Mouse (Mus musculus) stomach, embryonic 16.5 days (tissue): ENCODE results near the gene Ces1c. TPM values are rescaled to one million over a fixed set of nuclear protein-coding genes. Genes with fewer than 3 reads are reported as not detected.

Experiments
- ATAC-seq: fragments of 200-750 bp; cut with Nextera tagmentation; 2 replicates; pipeline ENCODE4 v1.8.0; 2017; ENCODE audit warnings: moderate number of reproducible peaks, moderate TSS enrichment; ENCODE audit not compliant: insufficient read depth, low FRiP score
- H3K27ac ChIP-seq: fragments of 300-500 bp; sonication (generic); 2 replicates; pipeline ENCODE4 v1.5.1; 2014; ENCODE audit warnings: low read length
- H3K27me3 ChIP-seq: fragments of 300-500 bp; sonication (generic); 2 replicates; pipeline ENCODE4 v1.6.1; 2014; ENCODE audit warnings: low read length, control low read depth, mixed read lengths; ENCODE audit not compliant: control insufficient read depth, insufficient read depth
- H3K36me3 ChIP-seq: fragments of 300-500 bp; sonication (generic); 2 replicates; pipeline ENCODE4 v1.6.1; 2014; ENCODE audit warnings: low read length; ENCODE audit not compliant: control insufficient read depth, insufficient read depth
- H3K4me1 ChIP-seq: fragments of 300-500 bp; sonication (generic); 2 replicates; pipeline ENCODE4 v1.6.1; 2014; ENCODE audit warnings: low read length, control low read depth, mixed read lengths; ENCODE audit not compliant: control insufficient read depth, insufficient read depth
- H3K4me2 ChIP-seq: fragments of 300-500 bp; sonication (generic); 2 replicates; pipeline ENCODE4 v1.6.1; 2014; ENCODE audit warnings: low read depth, low read length, mixed read lengths
- H3K4me3 ChIP-seq: fragments of 300-500 bp; sonication (generic); replicated peaks from 2 replicates; pipeline ENCODE4 v1.5.1; 2014; ENCODE audit warnings: mild to moderate bottlenecking, low read length
- H3K9ac ChIP-seq: fragments of 300-500 bp; sonication (generic); 2 replicates; pipeline ENCODE4 v1.6.1; 2014; ENCODE audit warnings: low read length
- H3K9me3 ChIP-seq: fragments of 300-500 bp; sonication (generic); replicated peaks from 2 replicates; pipeline ENCODE4 v1.6.1; 2016; ENCODE audit warnings: low read length, control low read depth; ENCODE audit not compliant: control insufficient read depth
- WGBS: fragments of 180-500 bp; shearing (Covaris S2); extraction: QIAGEN DNeasy Blood & Tissue Kit; methylation state at CpG from one replicate; pipeline ENCODE4 v1.1.7; 2014; 5-methylcytosine and 5-hydroxymethylcytosine counted together
- polyA plus RNA-seq: library from polyadenylated mRNA; unstranded; fragments of >200 nt; fragmentation: Nextera tagmentation; extraction: Ambion mirVana; gene quantifications from 2 replicates; pipeline ENCODE4 v1.2.1, GENCODE M21; 2015

Gene Ces1c
- polyA plus RNA-seq, 1 experiment from 2014 or later, result 0.65 TPM

- H3K9me3 ChIP-seq, result no peaks in the 10 kb centered on the region
- no peak overlapping the region for H3K27ac ChIP-seq
- ATAC-seq, result no peak
- no peak overlapping the region for H3K4me3 ChIP-seq
- no peaks in the 10 kb centered on the region for H3K36me3 ChIP-seq
- H3K27me3 ChIP-seq, result no peaks in the 10 kb centered on the region
- H3K9ac ChIP-seq, result no peak overlapping the region
- WGBS, result 92% methylated on average over 2 of the region's 2 CpGs
- no peaks in the 10 kb centered on the region for H3K4me1 ChIP-seq
- H3K4me2 ChIP-seq, result no peak overlapping the region
Measured at GRCm38 (mm10) chr8:93132196-93132595, 1.1 kb upstream of the Ces1c start.

GRCm38 (mm10) chr8:93126476-93126875 lies 4.6 kb downstream of the Ces1c start:
- Histone ChIP-seq H3K4me3 (no peak overlapping the region), H3K9me3 (no peaks in the 10 kb centered on the region), H3K27ac (no peak overlapping the region), H3K4me1 (no peaks in the 10 kb centered on the region), H3K27me3 (no peaks in the 10 kb centered on the region), H3K4me2 (no peak overlapping the region), H3K36me3 (no peaks in the 10 kb centered on the region), H3K9ac (no peak overlapping the region)
- ATAC-seq, result no peak
- WGBS, result 81% methylated on average over 2 of the region's 2 CpGs

- Histone ChIP-seq H3K9me3 (no peaks in the 10 kb centered on the region), H3K27me3 (no peaks in the 10 kb centered on the region), H3K4me3 (no peak overlapping the region), H3K4me1 (no peaks in the 10 kb centered on the region), H3K9ac (no peak overlapping the region), H3K36me3 (no peaks in the 10 kb centered on the region), H3K27ac (no peak overlapping the region), H3K4me2 (no peak overlapping the region)
- ATAC-seq, result no peak
- 80% methylated on average over 1 of the region's 1 CpGs for WGBS
Measured at GRCm38 (mm10) chr8:93122005-93122404, 9.1 kb downstream of the Ces1c start.

- no peaks in the 10 kb centered on the region for H3K9me3 ChIP-seq
- no peaks in the 10 kb centered on the region for H3K36me3 ChIP-seq
- H3K9ac ChIP-seq, result no peak overlapping the region
- no peaks in the 10 kb centered on the region for H3K4me1 ChIP-seq
- no peak for ATAC-seq
- H3K27me3 ChIP-seq, result no peaks in the 10 kb centered on the region
- no peak overlapping the region for H3K4me3 ChIP-seq
- no peak overlapping the region for H3K4me2 ChIP-seq
- no peak overlapping the region for H3K27ac ChIP-seq
Measured at GRCm38 (mm10) chr8:93095376-93095775, 35.7 kb downstream of the Ces1c start.

GRCm38 (mm10) chr8:93091324-93091723 lies 39.8 kb downstream of the Ces1c start:
- Histone ChIP-seq H3K27me3 (no peaks in the 10 kb centered on the region), H3K27ac (no peak overlapping the region), H3K9ac (no peak overlapping the region), H3K4me3 (no peak overlapping the region), H3K4me2 (no peak overlapping the region), H3K4me1 (no peaks in the 10 kb centered on the region), H3K36me3 (no peaks in the 10 kb centered on the region), H3K9me3 (no peaks in the 10 kb centered on the region)
- WGBS, result 50% methylated on average over 1 of the region's 1 CpGs
- no peak for ATAC-seq

- ATAC-seq, result peak; percentile 75; the same call in 1 of the 2 replicates
- Histone ChIP-seq H3K27ac (no peak overlapping the region; the same call in 1 of the 2 replicates), H3K9ac (no peak overlapping the region), H3K4me2 (0 out of 2 replicates have a peak overlapping the region, but pooled peaks have one; percentile 24), H3K4me3 (no peak overlapping the region), H3K9me3 (no peaks in the 10 kb centered on the region), H3K27me3 (no peaks in the 10 kb centered on the region), H3K36me3 (no peaks in the 10 kb centered on the region), H3K4me1 (no peaks in the 10 kb centered on the region)
- 2% methylated on average over 2 of the region's 2 CpGs for WGBS
Measured at GRCm38 (mm10) chr8:93088686-93089122, 42.4 kb downstream of the Ces1c start.

GRCm38 (mm10) chr8:93088193-93088592 lies 42.9 kb downstream of the Ces1c start:
- no peaks in the 10 kb centered on the region for H3K36me3 ChIP-seq
- H3K9me3 ChIP-seq, result no peaks in the 10 kb centered on the region
- H3K27ac ChIP-seq, result no peak overlapping the region
- WGBS, result 19% methylated on average over 7 of the region's 7 CpGs
- no peaks in the 10 kb centered on the region for H3K27me3 ChIP-seq
- H3K4me3 ChIP-seq, result no peak overlapping the region
- H3K9ac ChIP-seq, result no peak overlapping the region
- ATAC-seq, result no peak
- peak overlapping the region; percentile 24; the same call in 1 of the 2 replicates for H3K4me2 ChIP-seq
- no peaks in the 10 kb centered on the region for H3K4me1 ChIP-seq

- no peak within 1 kb of the TSS for H3K27ac ChIP-seq
- no peak within 1 kb of the TSS for H3K9ac ChIP-seq
- peak; percentile 66; the same call in 1 of the 2 replicates for ATAC-seq
- H3K27me3 ChIP-seq, result no peaks in the 10 kb centered on the region
- 55% methylated on average over 2 of the region's 2 CpGs for WGBS
- no peak within 1 kb of the TSS for H3K4me3 ChIP-seq
- no peak within 1 kb of the TSS for H3K4me2 ChIP-seq
- no peaks in the 10 kb centered on the region for H3K4me1 ChIP-seq
- H3K9me3 ChIP-seq, result no peaks in the 10 kb centered on the region
- H3K36me3 ChIP-seq, result no peaks in the 10 kb centered on the region
Measured at GRCm38 (mm10) chr8:93079887-93080286, 51.2 kb downstream of the Ces1c start, which contains the start of gene Ces1b. Gene Ces1b (minus strand): TSS chr8:93080017.

- Histone ChIP-seq H3K9ac (no peak overlapping the region), H3K27me3 (no peaks in the 10 kb centered on the region), H3K4me3 (no peak overlapping the region), H3K4me2 (no peak overlapping the region), H3K27ac (no peak overlapping the region), H3K9me3 (no peaks in the 10 kb centered on the region), H3K36me3 (no peaks in the 10 kb centered on the region), H3K4me1 (no peaks in the 10 kb centered on the region)
- ATAC-seq, result no peak
- 86% methylated on average over 4 of the region's 4 CpGs for WGBS
Measured at GRCm38 (mm10) chr8:93075251-93075650, 55.8 kb downstream of the Ces1c start.
